Mouse (Mus musculus) spleen, adult 12 weeks (tissue): ENCODE results near the gene Hs6st3.

Experiments used
- DNase-seq: peaks from one replicate; pipeline ENCODE4 v3.0.0; 2022; ENCODE audit warnings: low spot score

Hs6st3 gene

GRCm38 (mm10) chr14:119137906-119138785 lies at the start of gene Hs6st3:
Gene Hs6st3, plus strand, starts transcription at chr14:119138341.
- DNase-seq: no peak

- no peak for DNase-seq
These were observed 39.1 kb upstream of the Hs6st3 start, which contains the start of gene Uggt2 for GRCm38 (mm10) chr14:119098851-119099569. Gene Uggt2, minus strand, starts transcription at chr14:119099430.

GRCm38 (mm10) chr14:119099570-119099891 lies 38.6 kb upstream of the Hs6st3 start:
- DNase-seq: no peak

GRCm38 (mm10) chr14:119107591-119107990 lies 30.6 kb upstream of the Hs6st3 start:
- no peak for DNase-seq

- DNase-seq: no peak
These were observed 29.3 kb upstream of the Hs6st3 start for GRCm38 (mm10) chr14:119108776-119109301.

- no peak for DNase-seq
These were observed 28.3 kb upstream of the Hs6st3 start for GRCm38 (mm10) chr14:119109776-119110218.

GRCm38 (mm10) chr14:119112558-119112957 lies 25.6 kb upstream of the Hs6st3 start:
- DNase-seq: no peak

- no peak for DNase-seq
These were observed 14.6 kb upstream of the Hs6st3 start for GRCm38 (mm10) chr14:119123582-119123981.

- no peak for DNase-seq
These were observed 14.1 kb upstream of the Hs6st3 start for GRCm38 (mm10) chr14:119124061-119124460.

- DNase-seq: no peak
These were observed 12.3 kb upstream of the Hs6st3 start for GRCm38 (mm10) chr14:119125840-119126239.

GRCm38 (mm10) chr14:119127330-119127729 lies 10.8 kb upstream of the Hs6st3 start:
- DNase-seq: no peak

GRCm38 (mm10) chr14:119137512-119137905 lies 632 bp upstream of the Hs6st3 start:
- no peak for DNase-seq

GRCm38 (mm10) chr14:119138786-119139100 lies 602 bp downstream of the Hs6st3 start:
- DNase-seq: no peak

GRCm38 (mm10) chr14:119139381-119139950 lies 1.3 kb downstream of the Hs6st3 start:
- no peak for DNase-seq

GRCm38 (mm10) chr14:119153088-119153487 lies 14.9 kb downstream of the Hs6st3 start:
- DNase-seq: no peak

- DNase-seq: no peak
These were observed 55.8 kb downstream of the Hs6st3 start for GRCm38 (mm10) chr14:119193905-119194304.

- DNase-seq: no peak
These were observed 65.4 kb downstream of the Hs6st3 start for GRCm38 (mm10) chr14:119203508-119203907.

- no peak for DNase-seq
These were observed 77.6 kb downstream of the Hs6st3 start for GRCm38 (mm10) chr14:119215576-119216309.

- DNase-seq: no peak
These were observed 89.7 kb downstream of the Hs6st3 start for GRCm38 (mm10) chr14:119227709-119228338.

GRCm38 (mm10) chr14:119233598-119233997 lies 95.5 kb downstream of the Hs6st3 start:
- no peak for DNase-seq

- no peak for DNase-seq
These were observed 109.0 kb downstream of the Hs6st3 start for GRCm38 (mm10) chr14:119247131-119247530.
